Mouse (Mus musculus): ENCODE results near the gene Nt5c. TPM values are rescaled to one million over a fixed set of nuclear protein-coding genes. Genes with fewer than 3 reads are reported as not detected.
A peak's percentile ranks its signal among the peaks of the same experiment; 100 is the strongest.
"Not testable (repeated sequence)": the region's sequence is repeated elsewhere in the genome, so short reads cannot be mapped to it uniquely, and the experiment has no call there.

Nt5c gene
- total RNA-seq, 2 experiments from 2014 or later, result 57.4 to 70.8 TPM

DNA sequence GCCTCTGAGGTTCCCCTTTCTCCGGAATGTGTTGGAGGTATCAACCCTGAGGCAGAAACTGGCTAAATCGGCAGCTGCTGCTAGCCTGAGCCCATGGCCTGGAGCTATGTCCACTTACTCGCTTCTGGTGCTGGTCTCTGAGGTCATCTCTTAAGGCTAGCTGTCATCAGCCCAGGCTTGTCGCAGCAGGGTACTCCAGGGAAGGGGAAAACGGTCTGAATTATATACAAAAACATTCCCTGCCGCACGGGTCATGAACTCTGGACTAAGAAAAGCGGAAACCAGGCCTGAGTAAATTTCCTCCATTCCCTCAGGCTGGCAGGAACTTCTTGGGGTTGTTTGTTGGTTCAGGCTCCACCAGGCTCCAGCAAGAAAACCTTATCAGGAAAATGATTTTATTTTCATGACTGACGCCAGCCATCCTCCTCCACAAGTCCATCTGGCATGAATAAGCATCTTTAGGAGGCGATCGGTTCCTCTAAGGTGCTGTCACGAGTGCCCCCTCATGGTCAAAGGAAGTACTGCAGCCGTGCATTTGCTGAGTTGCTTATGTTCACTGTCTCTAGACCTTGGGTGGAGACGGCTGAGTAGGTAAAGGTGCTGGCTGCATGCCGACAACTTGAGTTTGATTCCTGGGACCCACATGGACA lies 17.9 kb downstream of the Nt5c start:
- intact Hi-C loops (cut with DNase I), result loop anchor here (5.0 kb wide), 2 partner anchors 46 to 116 kb away; no protein-coding TSS in a partner anchor
- peak; percentile 93 for DNase-seq

DNA sequence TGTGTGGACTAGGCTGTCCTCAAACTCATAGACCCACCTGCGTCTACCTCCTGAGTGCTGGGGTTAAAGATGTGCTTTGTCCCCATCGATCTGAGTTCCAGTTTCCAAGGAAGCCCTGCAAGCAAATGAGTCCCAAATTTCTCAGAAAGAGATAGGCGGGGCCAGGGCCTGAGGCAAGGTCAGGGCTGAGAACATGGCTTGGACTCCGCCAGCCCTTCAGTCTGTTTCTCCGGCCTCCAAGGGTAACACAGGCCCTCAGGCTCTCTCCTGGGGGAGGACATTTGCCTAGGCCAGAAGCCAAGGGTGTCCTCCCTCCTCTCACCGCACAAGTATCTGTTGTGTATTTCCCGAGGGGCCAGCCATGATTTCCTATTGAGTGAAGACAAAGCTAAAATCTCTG lies 19.5 kb downstream of the Nt5c start:
- intact Hi-C loops (cut with DNase I), result loop anchor here (5.0 kb wide), 2 partner anchors 45 to 115 kb away; no protein-coding TSS in a partner anchor
- DNase-seq, result no peak

DNA sequence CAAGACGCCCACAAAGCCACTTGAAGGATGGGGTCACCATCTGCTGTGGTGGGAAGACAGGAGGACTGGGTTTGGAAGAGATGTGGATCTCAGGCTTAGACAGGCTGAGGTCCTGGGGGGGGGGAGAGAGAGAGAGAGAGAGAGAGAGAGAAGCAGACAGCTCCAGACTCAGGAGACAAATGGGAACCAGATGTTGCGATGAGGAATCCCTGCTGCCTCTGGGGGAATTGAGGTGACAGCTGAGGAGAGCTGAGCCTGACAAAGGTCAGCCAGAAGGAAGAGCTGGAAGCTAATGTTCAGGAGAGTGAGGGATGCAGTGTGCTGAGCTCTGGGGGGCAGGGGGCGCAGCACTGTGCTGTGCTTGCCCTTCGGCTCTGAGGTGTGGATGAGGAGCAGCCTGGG lies 24.4 kb downstream of the Nt5c start:
- no peak for DNase-seq
- intact Hi-C loops (cut with DNase I), result loop anchor here (2.0 kb wide), 1 partner anchor 14 kb away; no protein-coding TSS in a partner anchor

DNA sequence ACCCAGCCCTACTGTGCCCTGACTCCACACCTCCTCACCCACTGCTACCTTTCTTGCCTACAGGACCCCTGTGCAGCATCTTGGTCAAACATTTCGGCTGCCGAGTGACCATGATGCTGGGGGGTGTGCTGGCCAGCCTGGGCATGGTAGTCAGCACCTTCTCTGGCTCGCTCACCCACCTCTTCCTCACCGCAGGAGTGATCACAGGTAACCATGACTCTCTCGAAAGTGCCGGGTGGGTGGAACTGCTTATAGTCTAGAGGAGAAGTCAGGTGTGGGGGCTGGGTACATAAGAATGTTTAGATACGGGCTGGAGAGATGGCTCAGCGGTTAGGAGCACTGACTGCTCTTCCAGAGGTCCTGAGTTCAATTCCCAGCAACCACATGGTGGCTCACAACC lies 26.8 kb downstream of the Nt5c start:
- DNase-seq, result no peak
- intact Hi-C loops (cut with DNase I), result no loop called here

DNA sequence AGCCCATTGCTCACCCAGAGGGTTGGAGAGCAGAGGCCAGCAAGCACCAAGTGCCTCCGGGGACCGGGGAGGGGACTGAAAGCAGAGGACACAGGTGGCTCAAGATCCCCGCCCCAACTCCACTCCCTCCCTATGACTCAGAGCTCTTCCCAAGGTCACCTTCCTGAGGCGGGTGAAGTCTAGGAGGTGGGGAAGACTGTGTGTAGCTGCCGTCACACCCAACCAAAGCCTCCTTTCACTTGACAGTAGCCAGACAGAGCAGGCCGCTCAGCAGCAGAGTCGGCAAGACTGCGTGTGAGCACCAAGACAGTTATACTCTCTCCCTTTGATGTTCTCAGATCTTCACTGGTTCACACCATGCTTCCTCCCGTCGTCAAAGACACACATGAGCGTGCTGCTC lies 28.3 kb downstream of the Nt5c start:
- no peak for DNase-seq
- intact Hi-C loops (cut with DNase I), result no loop called here

DNA sequence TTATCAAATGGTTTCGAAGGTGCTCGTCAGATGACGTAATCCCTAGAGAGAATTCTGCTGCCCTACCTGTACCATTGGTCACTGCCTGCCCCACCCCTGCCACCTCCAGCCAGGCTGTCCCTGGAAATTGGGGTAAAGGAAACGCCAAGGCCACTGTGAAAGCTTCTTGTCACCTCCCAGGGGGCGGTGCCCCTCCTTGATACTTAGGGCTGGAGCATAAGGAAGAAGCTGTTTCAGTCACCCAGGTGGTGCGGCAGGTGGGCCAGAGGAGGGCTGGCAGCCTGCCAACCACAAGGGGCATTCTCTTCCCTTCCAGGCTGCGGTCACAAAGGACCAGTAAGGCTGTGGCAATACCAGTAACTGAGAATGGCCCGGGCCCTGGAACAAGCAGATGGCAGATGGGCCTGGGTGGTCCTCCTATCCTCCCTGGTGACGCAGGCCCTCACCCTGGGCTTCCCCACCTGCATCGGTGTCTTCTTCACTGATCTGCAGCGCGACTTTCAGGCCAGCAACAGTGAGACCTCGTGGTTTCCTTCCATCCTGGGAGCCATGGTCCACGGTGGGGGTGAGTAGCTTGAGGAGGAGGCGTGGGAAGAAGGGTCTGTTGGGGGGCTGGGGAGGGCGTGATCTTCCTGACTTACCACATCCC lies 29.3 kb downstream of the Nt5c start, which contains the start of gene Slc16a5:
Slc16a5 (plus strand) TSS at position 232 of the 649 bp plus-strand sequence.
- intact Hi-C loops (cut with DNase I), result no loop called here
- no peak for DNase-seq

DNA sequence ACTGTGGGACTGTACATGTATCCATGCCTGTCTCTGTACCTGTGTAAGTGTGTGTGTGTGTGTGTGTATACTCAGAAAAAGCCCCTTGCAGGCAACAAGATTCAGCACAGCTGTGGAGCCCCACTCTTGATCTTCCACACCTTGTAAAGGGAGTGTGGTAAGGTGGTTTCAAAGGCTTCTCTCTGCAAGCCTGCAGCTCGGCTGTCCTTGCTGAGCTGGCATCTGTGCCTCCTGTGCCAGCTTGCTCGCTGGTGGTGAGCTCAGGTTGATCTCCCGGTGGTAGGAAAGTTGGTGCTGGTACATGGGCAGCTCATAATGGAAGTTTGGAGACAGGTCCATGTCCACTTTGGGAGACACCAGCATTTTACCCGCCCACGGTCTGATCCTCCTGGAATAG lies 29.8 kb downstream of the Nt5c start:
- intact Hi-C loops (cut with DNase I), result no loop called here

DNA sequence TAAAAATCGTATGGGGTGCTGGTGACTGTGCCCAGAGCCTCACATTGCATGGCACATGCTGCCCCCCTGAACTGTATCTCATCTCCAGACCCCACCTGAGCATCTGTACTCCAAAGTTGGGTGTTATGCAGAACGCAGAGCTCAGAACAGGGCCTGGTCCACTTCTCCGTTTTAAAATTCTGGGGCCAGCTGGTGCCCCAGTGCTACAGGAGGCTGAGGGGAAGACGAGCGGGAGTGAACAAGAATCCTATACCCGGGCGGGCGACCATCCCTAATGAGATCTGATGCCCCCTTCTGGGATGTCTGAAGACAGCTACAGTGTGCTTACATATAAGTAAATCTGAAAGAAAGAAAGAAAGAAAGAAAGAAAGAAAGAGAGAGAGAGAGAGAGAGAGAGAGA lies 30.7 kb downstream of the Nt5c start:
- intact Hi-C loops (cut with DNase I), result no loop called here
- DNase-seq, result no peak

More for the DNA sequence above, 29.8 kb downstream of the Nt5c start:
- no peak for DNase-seq

DNA sequence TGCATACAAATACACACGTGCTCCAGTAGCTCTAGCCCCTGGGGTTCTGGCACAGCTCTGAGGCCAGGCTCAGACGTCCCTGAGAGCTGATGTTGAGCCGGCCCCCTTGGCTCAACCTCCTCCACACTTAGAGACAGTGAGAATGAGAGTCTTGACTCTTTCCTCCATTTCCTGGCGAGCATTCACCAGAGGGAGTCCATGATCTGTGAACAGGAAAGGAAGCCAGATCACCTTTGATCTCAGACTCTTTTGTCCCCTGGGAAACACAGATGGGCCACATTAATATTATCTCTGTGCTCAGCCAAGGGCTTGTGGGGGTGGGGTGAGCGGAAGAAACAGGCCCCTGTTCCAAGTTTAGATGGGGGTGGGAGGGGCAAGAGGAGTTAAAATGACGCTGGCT lies 34.3 kb downstream of the Nt5c start:
- no peak for DNase-seq
- intact Hi-C loops (cut with DNase I), result no loop called here

DNA sequence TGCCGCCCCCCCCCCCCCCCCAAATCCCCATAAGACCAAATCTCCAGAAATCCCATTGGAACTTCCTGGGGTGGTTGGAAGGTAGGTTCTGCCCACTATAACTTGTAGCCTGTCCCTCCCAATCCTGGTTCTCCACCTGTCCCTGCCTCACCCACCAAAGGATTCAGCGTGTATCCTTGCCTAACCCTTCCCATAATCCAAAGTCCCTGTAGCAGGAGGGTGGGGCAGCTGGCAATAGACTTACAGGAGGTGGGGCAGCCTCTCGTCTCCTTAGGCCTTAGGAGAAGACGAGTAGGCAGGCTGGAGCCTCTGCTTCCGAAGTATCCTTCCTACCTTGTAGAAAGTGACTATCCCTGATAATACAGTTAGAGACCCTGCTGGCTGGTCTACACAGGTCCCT lies 35.5 kb downstream of the Nt5c start:
- intact Hi-C loops (cut with DNase I), result no loop called here
- no peak for DNase-seq

DNA sequence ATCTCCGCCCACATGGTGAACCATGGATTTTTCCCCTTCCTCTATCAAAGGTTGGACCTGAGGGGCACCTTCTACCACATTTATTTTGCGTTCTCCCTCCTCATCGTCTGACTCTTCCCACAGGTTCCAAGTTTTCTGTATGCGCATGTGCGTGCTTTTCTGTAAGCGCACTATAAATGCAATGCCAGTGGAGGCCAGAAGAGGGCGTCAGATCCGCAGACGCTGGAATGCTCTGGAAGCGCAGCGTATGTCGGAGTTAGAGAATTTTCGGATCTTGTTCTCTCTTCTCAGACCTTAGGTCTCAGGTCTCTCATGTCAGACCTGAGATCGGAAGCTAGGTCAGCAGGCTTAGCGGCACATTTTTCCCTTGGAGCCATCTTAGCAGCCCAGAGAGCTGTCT lies 36.0 kb downstream of the Nt5c start:
- DNase-seq, result no peak
- intact Hi-C loops (cut with DNase I), result no loop called here

DNA sequence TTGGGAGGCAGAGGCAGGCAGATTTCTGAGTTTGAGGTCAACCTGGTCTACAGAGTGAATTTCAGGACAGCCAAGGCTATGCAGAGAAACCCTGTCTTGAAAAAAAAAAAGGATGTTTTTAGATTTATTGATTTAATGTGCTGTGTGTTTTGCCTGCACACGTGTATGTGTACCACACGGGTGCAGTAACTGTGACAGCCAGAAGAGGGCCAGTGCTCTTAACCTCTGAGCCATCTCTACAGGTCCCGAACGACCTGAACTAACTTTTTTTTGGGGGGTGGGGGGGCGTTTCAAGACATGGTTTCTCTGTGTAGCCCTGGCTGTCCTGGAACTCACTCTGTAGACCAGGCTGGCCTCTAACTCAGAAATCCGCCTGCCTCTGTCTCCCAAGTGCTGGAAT lies 36.8 kb downstream of the Nt5c start:
- intact Hi-C loops (cut with DNase I), result not testable (repeated sequence)

DNA sequence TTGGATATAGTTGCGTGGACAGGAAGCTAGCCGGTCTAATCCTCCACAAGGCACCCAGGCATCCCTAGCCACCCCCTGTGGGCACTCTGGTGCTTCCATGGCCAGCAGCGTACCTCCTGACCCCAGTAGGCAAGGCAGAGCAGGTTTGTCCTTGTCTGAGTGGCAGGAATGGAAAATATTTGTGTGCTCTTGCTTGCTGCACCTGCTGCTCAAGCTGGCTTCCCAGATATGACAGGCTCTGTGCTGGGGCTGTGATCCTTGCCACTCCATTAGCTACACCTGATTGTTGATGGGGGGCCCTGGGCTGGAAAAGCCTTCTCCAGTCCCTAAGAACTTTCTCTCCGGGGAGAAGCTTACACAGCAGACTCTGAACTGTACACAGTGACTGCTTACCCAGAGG lies 38.4 kb downstream of the Nt5c start:
- intact Hi-C loops (cut with DNase I), result loop anchor here (2.0 kb wide), 1 partner anchor 13 kb away; no protein-coding TSS in a partner anchor
- DNase-seq, result no peak

More for the DNA sequence above, 36.8 kb downstream of the Nt5c start:
- not testable (repeated sequence) for DNase-seq

DNA sequence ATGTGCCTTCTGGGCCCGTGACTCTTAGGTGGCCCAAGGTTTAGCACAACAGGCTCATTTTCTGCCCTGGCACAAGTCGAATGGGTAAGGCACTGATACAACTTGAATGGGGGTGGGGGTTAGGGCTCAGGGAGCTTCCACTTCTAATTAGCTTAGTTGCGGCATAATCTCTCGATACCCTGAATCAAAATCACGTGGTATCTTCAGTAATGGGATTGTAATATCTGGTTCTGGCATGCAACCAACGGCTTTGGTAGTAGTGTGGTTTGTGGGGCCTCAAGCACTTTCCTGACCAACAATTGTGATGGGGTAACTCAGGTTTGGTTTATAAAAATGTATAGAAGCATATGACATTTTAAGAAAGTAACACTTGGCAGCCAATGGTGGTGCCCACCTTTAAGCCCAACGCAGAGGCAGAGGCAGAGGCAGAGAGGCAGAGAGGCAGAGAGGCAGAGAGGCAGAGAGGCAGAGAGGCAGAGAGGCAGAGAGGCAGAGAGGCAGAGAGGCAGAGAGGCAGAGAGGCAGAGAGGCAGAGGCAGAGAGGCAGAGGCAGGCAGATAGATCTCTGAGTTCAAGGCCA lies 39.3 kb downstream of the Nt5c start:
- DNase-seq, result no peak
- intact Hi-C loops (cut with DNase I), result loop anchor here (2.0 kb wide), 1 partner anchor 14 kb away; no protein-coding TSS in a partner anchor

DNA sequence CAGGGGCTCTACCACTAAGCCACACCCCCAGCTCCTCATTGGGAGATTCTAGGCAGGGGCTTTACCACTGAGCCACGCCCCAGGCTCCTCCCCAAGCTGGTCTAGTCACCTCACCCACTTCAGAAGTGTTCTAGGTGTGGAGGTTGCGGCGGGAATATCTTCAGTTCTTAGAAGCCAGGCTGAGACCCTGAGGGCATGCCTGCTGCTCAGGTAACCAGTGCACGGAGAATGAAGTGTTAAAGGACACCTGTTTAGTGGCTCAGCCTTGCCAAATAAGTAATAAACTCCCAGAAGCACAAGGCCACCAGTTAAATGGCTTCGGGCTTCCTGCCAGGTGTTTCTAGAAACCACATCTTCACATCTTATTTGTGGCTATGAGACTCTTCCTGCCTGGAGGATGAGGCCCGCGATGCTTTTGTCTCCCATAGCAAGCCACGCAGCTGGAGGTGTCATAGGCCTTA lies 39.9 kb downstream of the Nt5c start:
- no peak for DNase-seq
- intact Hi-C loops (cut with DNase I), result loop anchor here (2.0 kb wide), 1 partner anchor 15 kb away; no protein-coding TSS in a partner anchor

DNA sequence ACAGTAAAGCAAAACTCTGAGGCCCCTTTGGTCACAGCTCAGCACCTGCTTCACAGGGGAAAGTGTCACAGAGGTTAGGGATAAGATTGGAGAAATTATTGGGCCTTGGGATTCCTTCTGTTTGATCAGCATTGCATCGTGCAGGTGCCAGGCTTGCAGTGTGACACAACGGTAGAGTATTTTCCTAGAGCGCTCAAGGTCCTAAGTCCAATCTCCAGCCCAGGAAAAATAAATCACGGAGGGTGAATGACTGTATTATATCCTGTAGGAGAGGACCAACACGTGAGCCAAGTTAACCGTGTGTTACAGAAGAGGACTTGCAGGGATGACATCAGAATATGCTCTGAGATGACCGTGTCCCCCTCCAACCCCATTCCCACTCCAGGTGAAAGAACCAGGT lies 41.5 kb downstream of the Nt5c start:
- intact Hi-C loops (cut with DNase I), result no loop called here
- no peak for DNase-seq

DNA sequence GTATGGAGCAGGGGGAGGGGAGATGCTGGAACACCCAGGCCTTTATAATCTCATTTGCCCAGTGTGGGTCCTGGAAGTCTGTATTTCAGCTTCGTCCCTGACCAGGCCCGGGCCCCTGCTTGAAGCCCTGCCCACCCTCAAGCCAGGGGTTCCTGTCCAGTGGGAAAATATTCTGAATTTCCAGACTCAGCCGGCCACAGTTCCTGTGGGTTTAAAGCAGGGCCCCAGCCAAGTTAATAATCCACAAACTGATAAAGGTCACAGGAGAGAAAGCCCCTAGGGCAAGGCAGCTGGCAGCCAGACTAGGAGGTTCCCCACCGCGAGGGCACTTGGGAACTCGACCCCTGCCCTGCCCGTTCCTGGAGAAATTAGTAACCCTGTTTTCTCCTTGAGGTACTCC lies 42.7 kb downstream of the Nt5c start:
- DNase-seq, result no peak
- intact Hi-C loops (cut with DNase I), result no loop called here

DNA sequence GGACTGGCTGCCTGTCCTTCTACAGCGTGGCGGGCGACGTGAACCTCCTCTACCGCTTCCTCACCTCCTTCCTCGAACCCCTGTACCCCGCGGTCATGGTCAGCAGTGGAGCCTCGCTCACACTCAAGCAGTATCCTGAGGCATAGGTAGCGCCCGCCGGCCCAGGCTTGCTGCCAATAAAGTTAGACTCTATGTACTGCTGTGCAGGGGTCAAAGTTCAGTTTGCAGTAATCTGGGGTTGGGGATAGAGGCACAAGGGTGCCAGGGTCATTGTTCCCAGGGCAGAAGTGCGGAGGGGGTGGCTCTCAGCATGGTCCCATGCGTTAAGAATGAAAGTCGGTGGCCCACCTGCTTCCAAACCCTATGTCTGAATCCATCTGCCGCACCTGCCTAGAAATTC lies 43.6 kb downstream of the Nt5c start:
- no peak for DNase-seq
- intact Hi-C loops (cut with DNase I), result no loop called here

DNA sequence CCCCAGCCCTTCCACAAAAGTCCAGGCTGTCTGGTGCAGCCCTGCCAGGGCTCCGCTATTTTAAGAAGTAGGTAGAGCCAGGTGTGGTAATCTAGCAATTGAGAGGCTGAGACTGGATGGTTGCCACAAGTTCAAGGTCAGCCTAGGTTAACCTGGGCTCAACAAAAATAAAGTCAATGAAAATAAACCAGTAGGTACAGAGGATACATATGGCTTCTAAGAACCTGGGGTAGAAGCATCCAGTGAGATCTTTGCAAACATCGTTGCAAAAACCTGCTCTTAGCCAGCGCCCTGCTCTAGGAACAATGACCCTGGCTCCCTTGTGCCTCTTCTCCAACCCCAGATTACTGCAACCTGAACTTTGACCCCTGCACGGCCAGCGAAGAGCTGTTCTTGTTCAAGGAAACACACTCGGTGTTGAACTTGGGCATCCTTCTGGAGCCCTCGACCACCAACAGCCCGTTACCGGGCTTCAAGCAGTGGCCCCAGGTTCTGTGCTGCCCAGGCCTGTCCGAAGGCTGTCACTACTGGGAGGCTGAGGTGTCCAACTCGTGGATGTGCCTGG lies 44.3 kb downstream of the Nt5c start:
- intact Hi-C loops (cut with DNase I), result no loop called here
- no peak for DNase-seq

DNA sequence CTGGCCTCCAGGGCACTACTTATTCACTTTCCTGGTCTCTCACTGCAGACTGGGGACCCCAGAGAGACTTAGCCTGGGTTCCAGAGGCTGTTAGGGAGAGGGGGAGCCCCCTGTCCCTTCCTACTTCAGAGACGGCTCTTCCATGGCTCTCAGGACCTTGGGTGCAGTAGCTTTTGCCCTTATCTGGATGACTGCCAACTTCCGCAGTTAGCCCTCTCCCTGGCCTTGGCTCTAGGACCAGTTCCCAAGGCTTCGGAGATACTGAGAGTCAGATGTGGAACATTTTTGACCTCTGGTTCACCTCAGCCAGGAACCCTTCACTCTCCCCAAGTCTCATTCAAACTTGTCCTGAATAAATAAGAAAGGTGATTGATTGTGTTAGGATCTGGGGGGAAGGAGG lies 44.8 kb downstream of the Nt5c start:
- no peak for DNase-seq
- intact Hi-C loops (cut with DNase I), result no loop called here

DNA sequence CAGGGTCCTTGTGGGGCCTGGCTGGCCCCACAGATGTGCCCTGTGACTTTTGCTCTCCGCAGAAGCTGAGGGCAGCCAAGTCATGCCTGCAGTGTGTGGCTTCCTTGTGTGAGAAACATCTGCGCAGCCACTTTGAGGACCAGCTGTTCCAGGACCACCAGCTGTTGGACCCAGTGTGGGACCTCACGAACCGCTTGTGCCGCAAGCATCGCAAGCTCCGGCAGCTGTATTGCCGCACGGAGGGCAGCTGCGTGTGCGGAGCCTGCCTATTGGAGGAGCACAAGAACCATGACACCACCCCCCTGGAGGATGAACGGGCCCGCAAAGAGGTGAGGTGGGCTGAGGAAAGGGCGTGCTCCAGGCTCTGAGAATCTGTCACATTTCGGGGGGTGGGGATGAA lies 50.2 kb downstream of the Nt5c start:
- DNase-seq, result no peak
- intact Hi-C loops (cut with DNase I), result no loop called here
